Mouse (Mus musculus) embryonic facial prominence, embryonic 10.5 days (tissue): Measurements from ENCODE around the gene Cfap97d2. TPM values are rescaled to one million over a fixed set of nuclear protein-coding genes. Genes with fewer than 3 reads are reported as not detected.
A peak's percentile ranks its signal among the peaks of the same experiment; 100 is the strongest.

Experiments used
- DNase-seq: peaks from one replicate; pipeline ENCODE4 v3.0.0-alpha.2; 2017; ENCODE audit warnings: low spot score
- H3K27ac ChIP-seq: fragments of 300-500 bp; sonication (generic); replicated peaks from 2 replicates; pipeline ENCODE4 v1.5.1; 2016; ENCODE audit warnings: mild to moderate bottlenecking
- H3K27me3 ChIP-seq: fragments of 300-500 bp; sonication (generic); replicated peaks from 2 replicates; pipeline ENCODE4 v1.6.1; 2016; ENCODE audit warnings: low read depth, mild to moderate bottlenecking; ENCODE audit not compliant: poor library complexity, severe bottlenecking
- H3K36me3 ChIP-seq: fragments of 300-500 bp; sonication (generic); replicated peaks from 2 replicates; pipeline ENCODE4 v1.6.1; 2016; ENCODE audit warnings: mild to moderate bottlenecking, moderate library complexity
- H3K4me1 ChIP-seq: fragments of 300-500 bp; sonication (generic); 2 replicates; pipeline ENCODE4 v1.6.1; 2016
- H3K4me3 ChIP-seq: fragments of 300-500 bp; sonication (generic); 2 replicates; pipeline ENCODE4 v1.5.1; 2016; ENCODE audit warnings: mild to moderate bottlenecking, moderate library complexity
- H3K9me3 ChIP-seq: fragments of 300-500 bp; sonication (generic); 2 replicates; pipeline ENCODE4 v1.6.1; 2016; ENCODE audit warnings: mild to moderate bottlenecking
- WGBS: fragments of 180-500 bp; shearing (Covaris S2); methylation state at CpG from one replicate; pipeline ENCODE4 v1.1.7; 2016; 5-methylcytosine and 5-hydroxymethylcytosine counted together
- polyA plus RNA-seq: library from polyadenylated mRNA; unstranded; fragments of >200 nt; fragmentation: Nextera tagmentation; extraction: Ambion mirVana; gene quantifications from 2 replicates; pipeline ENCODE4 v1.2.1, GENCODE M21; 2016

Cfap97d2 gene
- polyA plus RNA-seq, 1 experiment from 2014 or later: 0.70 TPM

GRCm38 (mm10) chr8:13675121-13675520, 30.6 kb upstream of the Cfap97d2 start:
- H3K4me1 ChIP-seq: peaks cover 54% of the 10 kb centered on the region
- WGBS: 73% methylated on average over 4 of the region's 4 CpGs
- H3K4me3 ChIP-seq: peak overlapping the region; percentile 75; the same call in 1 of the 2 replicates
- peaks cover 22% of the 10 kb centered on the region for H3K27me3 ChIP-seq
- DNase-seq: no peak
- H3K36me3 ChIP-seq: no peaks in the 10 kb centered on the region
- no peaks in the 10 kb centered on the region for H3K9me3 ChIP-seq
- H3K27ac ChIP-seq: no peak overlapping the region

GRCm38 (mm10) chr8:13675524-13675923, 30.2 kb upstream of the Cfap97d2 start:
- no peak for DNase-seq
- H3K27ac ChIP-seq: no peak overlapping the region
- peaks cover 50% of the 10 kb centered on the region for H3K4me1 ChIP-seq
- H3K9me3 ChIP-seq: no peaks in the 10 kb centered on the region
- WGBS: 49% methylated on average over 8 of the region's 8 CpGs
- peaks cover 26% of the 10 kb centered on the region for H3K27me3 ChIP-seq
- peak overlapping the region; percentile 75 for H3K4me3 ChIP-seq
- no peaks in the 10 kb centered on the region for H3K36me3 ChIP-seq

GRCm38 (mm10) chr8:13676302-13676700, 29.4 kb upstream of the Cfap97d2 start:
- H3K27me3 ChIP-seq: peaks cover 27% of the 10 kb centered on the region
- WGBS: under 1% methylated on average over 12 of the region's 12 CpGs
- peak overlapping the region; percentile 84 for H3K27ac ChIP-seq
- DNase-seq: peak; percentile 55
- H3K36me3 ChIP-seq: no peaks in the 10 kb centered on the region
- no peaks in the 10 kb centered on the region for H3K9me3 ChIP-seq
- H3K4me3 ChIP-seq: peak overlapping the region; percentile 75
- H3K4me1 ChIP-seq: peaks cover 44% of the 10 kb centered on the region

- under 1% methylated on average over 47 of the region's 47 CpGs for WGBS
- H3K36me3 ChIP-seq: no peaks in the 10 kb centered on the region
- H3K27ac ChIP-seq: peak overlapping the region; percentile 84
These were observed 28.8 kb upstream of the Cfap97d2 start for GRCm38 (mm10) chr8:13676701-13677412.

GRCm38 (mm10) chr8:13677413-13677883, 28.2 kb upstream of the Cfap97d2 start, which contains the start of gene Rasa3:
Gene Rasa3 (minus strand): TSS chr8:13677603.
- no peaks in the 10 kb centered on the region for H3K9me3 ChIP-seq
- under 1% methylated on average over 42 of the region's 42 CpGs for WGBS
- peaks cover 27% of the 10 kb centered on the region for H3K27me3 ChIP-seq
- peak; percentile 96 for DNase-seq
- peak within 1 kb of the TSS; percentile 75 for H3K4me3 ChIP-seq
- peaks cover 46% of the 10 kb centered on the region for H3K4me1 ChIP-seq
- H3K36me3 ChIP-seq: no peaks in the 10 kb centered on the region
- peak within 1 kb of the TSS; percentile 84 for H3K27ac ChIP-seq

More at GRCm38 (mm10) chr8:13676701-13677412, 28.8 kb upstream of the Cfap97d2 start:
- peaks cover 44% of the 10 kb centered on the region for H3K4me1 ChIP-seq
- DNase-seq: peak; percentile 77
- H3K27me3 ChIP-seq: peaks cover 27% of the 10 kb centered on the region
- H3K4me3 ChIP-seq: peak overlapping the region; percentile 75
- H3K9me3 ChIP-seq: no peaks in the 10 kb centered on the region

GRCm38 (mm10) chr8:13678182-13678581, 27.5 kb upstream of the Cfap97d2 start:
- Histone ChIP-seq H3K27ac (no peak overlapping the region), H3K36me3 (no peaks in the 10 kb centered on the region), H3K9me3 (no peaks in the 10 kb centered on the region), H3K4me1 (peaks cover 45% of the 10 kb centered on the region), H3K27me3 (peaks cover 27% of the 10 kb centered on the region), H3K4me3 (peak overlapping the region; percentile 75)
- WGBS: 53% methylated on average over 8 of the region's 8 CpGs
- DNase-seq: no peak

- Histone ChIP-seq H3K27ac (no peak overlapping the region), H3K9me3 (no peaks in the 10 kb centered on the region), H3K27me3 (peaks cover 15% of the 10 kb centered on the region), H3K4me3 (no peak overlapping the region), H3K4me1 (peaks cover 31% of the 10 kb centered on the region), H3K36me3 (no peaks in the 10 kb centered on the region)
- DNase-seq: no peak
- 55% methylated on average over 7 of the region's 7 CpGs for WGBS
These were observed 21.6 kb upstream of the Cfap97d2 start for GRCm38 (mm10) chr8:13684131-13684530.

GRCm38 (mm10) chr8:13685674-13686314, 19.9 kb upstream of the Cfap97d2 start:
- Histone ChIP-seq H3K27ac (no peak overlapping the region), H3K9me3 (no peaks in the 10 kb centered on the region), H3K27me3 (no peaks in the 10 kb centered on the region), H3K4me1 (peaks cover 31% of the 10 kb centered on the region), H3K4me3 (no peak overlapping the region), H3K36me3 (no peaks in the 10 kb centered on the region)
- 89% methylated on average over 16 of the region's 16 CpGs for WGBS
- DNase-seq: no peak

GRCm38 (mm10) chr8:13686426-13686825, 19.3 kb upstream of the Cfap97d2 start:
- no peaks in the 10 kb centered on the region for H3K27me3 ChIP-seq
- no peak overlapping the region for H3K4me3 ChIP-seq
- DNase-seq: no peak
- no peak overlapping the region for H3K27ac ChIP-seq
- no peaks in the 10 kb centered on the region for H3K36me3 ChIP-seq
- WGBS: 80% methylated on average over 7 of the region's 7 CpGs
- no peaks in the 10 kb centered on the region for H3K9me3 ChIP-seq
- H3K4me1 ChIP-seq: peaks cover 31% of the 10 kb centered on the region

- no peak overlapping the region for H3K4me3 ChIP-seq
- no peak overlapping the region for H3K27ac ChIP-seq
- 93% methylated on average over 8 of the region's 8 CpGs for WGBS
- no peaks in the 10 kb centered on the region for H3K36me3 ChIP-seq
- DNase-seq: no peak
- H3K27me3 ChIP-seq: no peaks in the 10 kb centered on the region
- H3K4me1 ChIP-seq: peaks cover 29% of the 10 kb centered on the region
- no peaks in the 10 kb centered on the region for H3K9me3 ChIP-seq
These were observed 18.5 kb upstream of the Cfap97d2 start for GRCm38 (mm10) chr8:13687101-13687717.

- no peak for DNase-seq
- WGBS: 79% methylated on average over 4 of the region's 4 CpGs
- Histone ChIP-seq H3K27ac (peak overlapping the region; percentile 59), H3K36me3 (no peaks in the 10 kb centered on the region), H3K27me3 (no peaks in the 10 kb centered on the region), H3K4me3 (no peak overlapping the region), H3K9me3 (no peaks in the 10 kb centered on the region), H3K4me1 (peaks cover 31% of the 10 kb centered on the region)
These were observed 17.7 kb upstream of the Cfap97d2 start for GRCm38 (mm10) chr8:13687941-13688340.

- H3K9me3 ChIP-seq: no peaks in the 10 kb centered on the region
- H3K27me3 ChIP-seq: no peaks in the 10 kb centered on the region
- H3K4me3 ChIP-seq: no peak overlapping the region
- 57% methylated on average over 6 of the region's 6 CpGs for WGBS
- H3K36me3 ChIP-seq: no peaks in the 10 kb centered on the region
- no peak for DNase-seq
- peaks cover 29% of the 10 kb centered on the region for H3K4me1 ChIP-seq
- peak overlapping the region; percentile 59; the same call in 1 of the 2 replicates for H3K27ac ChIP-seq
These were observed 17.2 kb upstream of the Cfap97d2 start for GRCm38 (mm10) chr8:13688461-13688860.
